Mouse (Mus musculus): ENCODE data around the gene Cyp4f40. TPM values are rescaled to one million over a fixed set of nuclear protein-coding genes. Genes with fewer than 3 reads are reported as not detected.
"Not testable (repeated sequence)": the region's sequence is repeated elsewhere in the genome, so short reads cannot be mapped to it uniquely, and the experiment has no call there.

Gene Cyp4f40
- 0.10 TPM in 1 of 2 replicates, not detected in the other for polyA plus RNA-seq (2015; fragmentation: Nextera tagmentation; extraction: Ambion mirVana)

GRCm38 (mm10) chr17:32658712-32659111 lies at the start of gene Cyp4f40:
Gene Cyp4f40 (plus strand): TSS chr17:32658900.
- H3K4me3 ChIP-seq (ENCODE audit: low read depth, low read length) = no peak within 1 kb of the TSS
- no peaks in the 10 kb centered on the region for H3K36me3 ChIP-seq (ENCODE audit: control insufficient read depth, insufficient read depth, low read length)
- H3K9me3 ChIP-seq (replicated peaks; ENCODE audit: control insufficient read depth, low read length, poor library complexity, severe bottlenecking) = no peaks in the 10 kb centered on the region
- H3K4me2 ChIP-seq (ENCODE audit: low read length) = no peak within 1 kb of the TSS
- WGBS = 58% methylated on average over 2 of the region's 2 CpGs
- H3K27me3 ChIP-seq (ENCODE audit: control insufficient read depth, insufficient read depth, low read depth, low read length) = no peaks in the 10 kb centered on the region
- H3K27ac ChIP-seq (ENCODE audit: low read length) = no peak within 1 kb of the TSS
- no peaks in the 10 kb centered on the region for H3K4me1 ChIP-seq (ENCODE audit: control insufficient read depth, insufficient read depth, low read length)
- H3K9ac ChIP-seq (ENCODE audit: low read depth, low read length) = no peak within 1 kb of the TSS
- ATAC-seq = no peak

GRCm38 (mm10) chr17:32610231-32610630 lies 48.5 kb upstream of the Cyp4f40 start:
- not testable (repeated sequence) for H3K27ac ChIP-seq (ENCODE audit: low read length); H3K27me3 ChIP-seq (ENCODE audit: control insufficient read depth, insufficient read depth, low read depth, low read length); H3K9ac ChIP-seq (ENCODE audit: low read depth, low read length); H3K4me3 ChIP-seq (ENCODE audit: low read depth, low read length); ATAC-seq; H3K4me2 ChIP-seq (ENCODE audit: low read length); H3K36me3 ChIP-seq (ENCODE audit: control insufficient read depth, insufficient read depth, low read length); H3K9me3 ChIP-seq (replicated peaks; ENCODE audit: control insufficient read depth, low read length, poor library complexity, severe bottlenecking); H3K4me1 ChIP-seq (ENCODE audit: control insufficient read depth, insufficient read depth, low read length)
- WGBS = 87% methylated on average over 3 of the region's 3 CpGs

- Histone ChIP-seq H3K9me3 (replicated peaks; ENCODE audit: control insufficient read depth, low read length, poor library complexity, severe bottlenecking) (no peaks in the 10 kb centered on the region), H3K4me1 (ENCODE audit: control insufficient read depth, insufficient read depth, low read length) (no peaks in the 10 kb centered on the region), H3K4me3 (ENCODE audit: low read depth, low read length) (no peak overlapping the region), H3K4me2 (ENCODE audit: low read length) (no peak overlapping the region), H3K36me3 (ENCODE audit: control insufficient read depth, insufficient read depth, low read length) (no peaks in the 10 kb centered on the region), H3K27ac (ENCODE audit: low read length) (no peak overlapping the region), H3K9ac (ENCODE audit: low read depth, low read length) (no peak overlapping the region), H3K27me3 (ENCODE audit: control insufficient read depth, insufficient read depth, low read depth, low read length) (no peaks in the 10 kb centered on the region)
- ATAC-seq = no peak
- WGBS = 86% methylated on average over 3 of the region's 3 CpGs
Observed at GRCm38 (mm10) chr17:32610896-32611295, 47.8 kb upstream of the Cyp4f40 start.

GRCm38 (mm10) chr17:32612417-32612816 lies 46.3 kb upstream of the Cyp4f40 start:
- H3K4me2 ChIP-seq (ENCODE audit: low read length) = no peak overlapping the region
- no peaks in the 10 kb centered on the region for H3K4me1 ChIP-seq (ENCODE audit: control insufficient read depth, insufficient read depth, low read length)
- no peak for ATAC-seq
- no peak overlapping the region for H3K27ac ChIP-seq (ENCODE audit: low read length)
- no peak overlapping the region for H3K4me3 ChIP-seq (ENCODE audit: low read depth, low read length)
- no peaks in the 10 kb centered on the region for H3K9me3 ChIP-seq (replicated peaks; ENCODE audit: control insufficient read depth, low read length, poor library complexity, severe bottlenecking)
- 81% methylated on average over 3 of the region's 3 CpGs for WGBS
- no peaks in the 10 kb centered on the region for H3K36me3 ChIP-seq (ENCODE audit: control insufficient read depth, insufficient read depth, low read length)
- no peaks in the 10 kb centered on the region for H3K27me3 ChIP-seq (ENCODE audit: control insufficient read depth, insufficient read depth, low read depth, low read length)
- no peak overlapping the region for H3K9ac ChIP-seq (ENCODE audit: low read depth, low read length)

GRCm38 (mm10) chr17:32617252-32617651 lies 41.4 kb upstream of the Cyp4f40 start:
- Histone ChIP-seq H3K4me3 (ENCODE audit: low read depth, low read length) (no peak overlapping the region), H3K4me2 (ENCODE audit: low read length) (no peak overlapping the region), H3K36me3 (ENCODE audit: control insufficient read depth, insufficient read depth, low read length) (no peaks in the 10 kb centered on the region), H3K9me3 (replicated peaks; ENCODE audit: control insufficient read depth, low read length, poor library complexity, severe bottlenecking) (0 out of 2 replicates have a peak, but pooled peaks cover 3% of the 10 kb centered on the region), H3K9ac (ENCODE audit: low read depth, low read length) (no peak overlapping the region), H3K4me1 (ENCODE audit: control insufficient read depth, insufficient read depth, low read length) (no peaks in the 10 kb centered on the region), H3K27ac (ENCODE audit: low read length) (no peak overlapping the region), H3K27me3 (ENCODE audit: control insufficient read depth, insufficient read depth, low read depth, low read length) (no peaks in the 10 kb centered on the region)
- ATAC-seq = no peak
- 73% methylated on average over 1 of the region's 1 CpGs for WGBS

- H3K4me2 ChIP-seq (ENCODE audit: low read length); H3K36me3 ChIP-seq (ENCODE audit: control insufficient read depth, insufficient read depth, low read length); ATAC-seq; H3K9ac ChIP-seq (ENCODE audit: low read depth, low read length); H3K9me3 ChIP-seq (replicated peaks; ENCODE audit: control insufficient read depth, low read length, poor library complexity, severe bottlenecking); H3K4me1 ChIP-seq (ENCODE audit: control insufficient read depth, insufficient read depth, low read length); H3K4me3 ChIP-seq (ENCODE audit: low read depth, low read length); H3K27me3 ChIP-seq (ENCODE audit: control insufficient read depth, insufficient read depth, low read depth, low read length); H3K27ac ChIP-seq (ENCODE audit: low read length): not testable (repeated sequence)
- 67% methylated on average over 4 of the region's 4 CpGs for WGBS
Observed at GRCm38 (mm10) chr17:32621018-32621417, 37.7 kb upstream of the Cyp4f40 start, which contains the start of gene Cyp4f37. Gene Cyp4f37 (plus strand): TSS chr17:32621309.

GRCm38 (mm10) chr17:32629726-32630125 lies 29.0 kb upstream of the Cyp4f40 start:
- H3K4me1 ChIP-seq (ENCODE audit: control insufficient read depth, insufficient read depth, low read length); H3K9me3 ChIP-seq (replicated peaks; ENCODE audit: control insufficient read depth, low read length, poor library complexity, severe bottlenecking); H3K27ac ChIP-seq (ENCODE audit: low read length); H3K36me3 ChIP-seq (ENCODE audit: control insufficient read depth, insufficient read depth, low read length); H3K9ac ChIP-seq (ENCODE audit: low read depth, low read length); H3K4me2 ChIP-seq (ENCODE audit: low read length); H3K4me3 ChIP-seq (ENCODE audit: low read depth, low read length); H3K27me3 ChIP-seq (ENCODE audit: control insufficient read depth, insufficient read depth, low read depth, low read length); ATAC-seq: not testable (repeated sequence)
- WGBS = 84% methylated on average over 7 of the region's 7 CpGs

- H3K27me3 ChIP-seq (ENCODE audit: control insufficient read depth, insufficient read depth, low read depth, low read length) = no peaks in the 10 kb centered on the region
- no peak for ATAC-seq
- no peaks in the 10 kb centered on the region for H3K36me3 ChIP-seq (ENCODE audit: control insufficient read depth, insufficient read depth, low read length)
- H3K27ac ChIP-seq (ENCODE audit: low read length) = no peak overlapping the region
- WGBS = 79% methylated on average over 3 of the region's 3 CpGs
- H3K9ac ChIP-seq (ENCODE audit: low read depth, low read length) = no peak overlapping the region
- no peaks in the 10 kb centered on the region for H3K9me3 ChIP-seq (replicated peaks; ENCODE audit: control insufficient read depth, low read length, poor library complexity, severe bottlenecking)
- H3K4me2 ChIP-seq (ENCODE audit: low read length) = no peak overlapping the region
- H3K4me3 ChIP-seq (ENCODE audit: low read depth, low read length) = no peak overlapping the region
- H3K4me1 ChIP-seq (ENCODE audit: control insufficient read depth, insufficient read depth, low read length) = peaks cover 3% of the 10 kb centered on the region
Observed at GRCm38 (mm10) chr17:32631936-32632335, 26.8 kb upstream of the Cyp4f40 start.

- Histone ChIP-seq H3K9ac (ENCODE audit: low read depth, low read length) (peak overlapping the region; percentile 67), H3K4me3 (ENCODE audit: low read depth, low read length) (peak overlapping the region; percentile 38), H3K4me2 (ENCODE audit: low read length) (peak overlapping the region; percentile 63)
- not testable (repeated sequence) for H3K9me3 ChIP-seq (replicated peaks; ENCODE audit: control insufficient read depth, low read length, poor library complexity, severe bottlenecking); H3K27ac ChIP-seq (ENCODE audit: low read length); H3K27me3 ChIP-seq (ENCODE audit: control insufficient read depth, insufficient read depth, low read depth, low read length); H3K36me3 ChIP-seq (ENCODE audit: control insufficient read depth, insufficient read depth, low read length); H3K4me1 ChIP-seq (ENCODE audit: control insufficient read depth, insufficient read depth, low read length)
- 89% methylated on average over 7 of the region's 9 CpGs for WGBS
- ATAC-seq = peak; percentile 40
Observed at GRCm38 (mm10) chr17:32634242-32634971, 24.3 kb upstream of the Cyp4f40 start.
